Mouse (Mus musculus) small intestine, adult 2 months (tissue): ENCODE measurements around the gene Rab19. TPM values are rescaled to one million over a fixed set of nuclear protein-coding genes. Genes with fewer than 3 reads are reported as not detected.

ENCODE experiments used
- H3K27ac ChIP-seq: fragments of 200-500 bp; 2 replicates; pipeline ENCODE4 v1.5.1; 2012; ENCODE audit warnings: low read depth, low read length, control low read depth, inconsistent platforms; ENCODE audit not compliant: insufficient read depth
- H3K27me3 ChIP-seq: fragments of 200-500 bp; 2 replicates; pipeline ENCODE4 v1.6.1; 2012; ENCODE audit warnings: mild to moderate bottlenecking, moderate library complexity, low read length, inconsistent platforms; ENCODE audit not compliant: control insufficient read depth, insufficient read depth
- H3K36me3 ChIP-seq: fragments of 200-500 bp; 2 replicates; pipeline ENCODE4 v1.6.1; 2012; ENCODE audit warnings: mild to moderate bottlenecking, low read length, control low read depth, inconsistent platforms; ENCODE audit not compliant: control insufficient read depth, insufficient read depth
- H3K4me1 ChIP-seq: fragments of 200-500 bp; 2 replicates; pipeline ENCODE4 v1.6.1; 2012; ENCODE audit warnings: low read length, inconsistent platforms, mixed read lengths; ENCODE audit not compliant: control insufficient read depth, insufficient read depth, insufficient read length
- H3K4me3 ChIP-seq: fragments of 200-500 bp; 2 replicates; pipeline ENCODE4 v1.5.1; 2012; ENCODE audit warnings: low read depth, mild to moderate bottlenecking, control low read depth, inconsistent platforms, low read length, moderate library complexity
- CTCF ChIP-seq: fragments of 200-500 bp; IDR thresholded peaks from 2 replicates; pipeline ENCODE4 v1.5.1; 2012; ENCODE audit warnings: low read depth, mild to moderate bottlenecking, control low read depth, inconsistent platforms, low read length, moderate library complexity, mixed read lengths; ENCODE audit not compliant: insufficient replicate concordance, insufficient read length; ENCODE audit errors: extremely low read depth
- POLR2A ChIP-seq: fragments of 200-500 bp; IDR thresholded peaks from 2 replicates; pipeline ENCODE4 v1.6.1; 2012; ENCODE audit warnings: low read depth, mild to moderate bottlenecking, control low read depth, inconsistent platforms, low read length, moderate library complexity
- WGBS: fragments of 180-500 bp; shearing (Covaris S2); methylation state at CpG from one replicate; pipeline ENCODE4 v1.1.7; 2018; 5-methylcytosine and 5-hydroxymethylcytosine counted together
- polyA plus RNA-seq: library from polyadenylated mRNA; depleted of rRNA; stranded (reverse); fragments of >200 nt; gene quantifications from 2 replicates; pipeline ENCODE4 v1.2.3, GENCODE M21; 2012

The Rab19 gene
- polyA plus RNA-seq, 1 experiment, result 8.3 TPM

GRCm38 (mm10) chr6:39379749-39380148 lies 1.2 kb upstream of the Rab19 start:
- TF ChIP-seq CTCF (no peak), POLR2A (no peak)
- Histone ChIP-seq H3K27ac (peak overlapping the region; percentile 84), H3K27me3 (no peaks in the 10 kb centered on the region), H3K4me1 (peaks cover 5% of the 10 kb centered on the region), H3K36me3 (peaks cover 6% of the 10 kb centered on the region; the same call in 1 of the 2 replicates), H3K4me3 (no peak overlapping the region)
- WGBS, result 77% methylated on average over 8 of the region's 8 CpGs

- Histone ChIP-seq H3K36me3 (peaks cover 7% of the 10 kb centered on the region; the same call in 1 of the 2 replicates), H3K27me3 (no peaks in the 10 kb centered on the region), H3K4me1 (peaks cover 5% of the 10 kb centered on the region), H3K27ac (peak overlapping the region; percentile 37; the same call in 1 of the 2 replicates), H3K4me3 (no peak overlapping the region)
- WGBS, result 80% methylated on average over 3 of the region's 3 CpGs
- TF ChIP-seq POLR2A (no peak), CTCF (no peak)
Observed at GRCm38 (mm10) chr6:39380276-39380675, 699 bp upstream of the Rab19 start.

- 93% methylated on average over 2 of the region's 2 CpGs for WGBS
Observed at GRCm38 (mm10) chr6:39389988-39390387, 9.0 kb downstream of the Rab19 start.

DNA sequence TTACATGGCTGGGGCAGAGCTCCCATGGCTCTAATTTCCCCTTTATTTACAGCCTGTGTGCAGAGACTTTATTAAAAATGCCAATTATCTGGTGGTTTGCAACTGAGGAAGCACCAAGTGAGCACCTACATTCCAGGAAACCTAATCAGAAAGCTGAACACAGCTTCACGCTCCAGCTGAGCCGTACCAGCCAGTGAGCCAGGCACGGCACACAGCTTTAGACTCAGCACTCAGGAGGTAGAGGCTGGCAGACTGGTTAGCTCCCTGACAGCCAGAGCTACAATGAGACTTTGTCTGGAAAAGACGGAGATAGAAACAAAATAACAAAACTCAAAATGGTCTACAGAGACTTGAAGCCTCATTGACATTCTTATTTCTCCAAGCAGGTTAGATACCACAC lies 14.5 kb downstream of the Rab19 start:
- no peak overlapping the region for H3K4me3 ChIP-seq

More at GRCm38 (mm10) chr6:39389988-39390387, 9.0 kb downstream of the Rab19 start:
- no peak overlapping the region for H3K4me3 ChIP-seq
- TF ChIP-seq CTCF, result no peak
- TF ChIP-seq POLR2A, result no peak
- no peaks in the 10 kb centered on the region for H3K27me3 ChIP-seq
- H3K27ac ChIP-seq, result no peak overlapping the region
- H3K4me1 ChIP-seq, result peaks cover 7% of the 10 kb centered on the region; the same call in 1 of the 2 replicates
- peaks cover 30% of the 10 kb centered on the region for H3K36me3 ChIP-seq

GRCm38 (mm10) chr6:39395916-39396315 lies 14.9 kb downstream of the Rab19 start:
- 77% methylated on average over 4 of the region's 4 CpGs for WGBS

More for the DNA sequence above, 14.5 kb downstream of the Rab19 start:
- Histone ChIP-seq H3K36me3 (peaks cover 43% of the 10 kb centered on the region), H3K27me3 (no peaks in the 10 kb centered on the region), H3K4me1 (no peaks in the 10 kb centered on the region), H3K27ac (no peak overlapping the region)
- TF ChIP-seq POLR2A (no peak), CTCF (no peak)
- 97% methylated on average over 4 of the region's 4 CpGs for WGBS

DNA sequence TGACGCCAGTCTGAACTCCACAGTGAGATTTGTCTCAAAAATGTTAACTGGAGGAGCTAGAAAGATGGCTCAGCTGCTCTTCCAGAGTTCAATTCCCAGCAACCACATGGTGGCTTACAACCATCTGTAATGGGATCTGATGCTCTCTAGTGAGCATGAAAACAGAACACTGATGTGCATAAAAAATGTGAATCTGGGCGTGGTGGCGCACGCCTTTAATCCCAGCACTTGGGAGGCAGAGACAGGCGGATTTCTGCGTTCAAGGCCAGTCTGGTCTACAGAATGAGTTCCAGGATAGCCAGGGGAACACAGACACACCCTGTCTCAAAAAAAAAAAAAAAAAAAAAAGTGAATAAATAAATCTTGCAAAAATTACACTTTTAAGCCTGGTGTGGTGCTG lies 16.1 kb downstream of the Rab19 start:
- no peaks in the 10 kb centered on the region for H3K4me1 ChIP-seq
- WGBS, result 97% methylated on average over 6 of the region's 6 CpGs
- H3K27ac ChIP-seq, result no peak overlapping the region
- no peak for TF ChIP-seq CTCF
- TF ChIP-seq POLR2A, result no peak
- H3K27me3 ChIP-seq, result no peaks in the 10 kb centered on the region
- peaks cover 51% of the 10 kb centered on the region for H3K36me3 ChIP-seq
- no peak overlapping the region for H3K4me3 ChIP-seq

More at GRCm38 (mm10) chr6:39395916-39396315, 14.9 kb downstream of the Rab19 start:
- no peaks in the 10 kb centered on the region for H3K4me1 ChIP-seq
- no peak overlapping the region for H3K4me3 ChIP-seq
- TF ChIP-seq POLR2A (no peak), CTCF (no peak)
- H3K27me3 ChIP-seq, result no peaks in the 10 kb centered on the region
- no peak overlapping the region for H3K27ac ChIP-seq
- H3K36me3 ChIP-seq, result peaks cover 44% of the 10 kb centered on the region

GRCm38 (mm10) chr6:39398342-39398741 lies 17.4 kb downstream of the Rab19 start:
- H3K4me1 ChIP-seq, result no peaks in the 10 kb centered on the region
- TF ChIP-seq CTCF (no peak), POLR2A (no peak)
- WGBS, result 90% methylated on average over 9 of the region's 9 CpGs

More at GRCm38 (mm10) chr6:39398342-39398741, 17.4 kb downstream of the Rab19 start:
- Histone ChIP-seq H3K4me3 (no peak overlapping the region), H3K36me3 (peaks cover 55% of the 10 kb centered on the region), H3K27me3 (no peaks in the 10 kb centered on the region), H3K27ac (0 out of 2 replicates have a peak overlapping the region, but pooled peaks have one; percentile 21)
